Mouse (Mus musculus) liver, embryonic 16.5 days (tissue): ENCODE results near the gene Apba1. TPM values are rescaled to one million over a fixed set of nuclear protein-coding genes. Genes with fewer than 3 reads are reported as not detected.

ENCODE experiments used
- ATAC-seq: fragments of 200-750 bp; cut with Nextera tagmentation; 2 replicates; pipeline ENCODE4 v1.8.0; 2017; ENCODE audit warnings: low read depth, mild to moderate bottlenecking, moderate number of reproducible peaks, moderate library complexity
- H3K27ac ChIP-seq: fragments of 300-500 bp; sonication (generic); 2 replicates; pipeline ENCODE4 v1.5.1; 2014; ENCODE audit warnings: mild to moderate bottlenecking, low read length
- H3K27me3 ChIP-seq: fragments of 300-500 bp; sonication (generic); 2 replicates; pipeline ENCODE4 v1.6.1; 2014; ENCODE audit warnings: low read depth, low read length, mixed read lengths; ENCODE audit not compliant: control insufficient read depth, insufficient read depth
- H3K36me3 ChIP-seq: fragments of 300-500 bp; sonication (generic); 2 replicates; pipeline ENCODE4 v1.6.1; 2014; ENCODE audit warnings: mild to moderate bottlenecking; ENCODE audit not compliant: control insufficient read depth, insufficient read depth
- H3K4me1 ChIP-seq: fragments of 300-500 bp; sonication (generic); 2 replicates; pipeline ENCODE4 v1.6.1; 2014; ENCODE audit warnings: low read depth, low read length, mixed read lengths; ENCODE audit not compliant: control insufficient read depth
- H3K4me2 ChIP-seq: fragments of 300-500 bp; sonication (generic); 2 replicates; pipeline ENCODE4 v1.6.1; 2014; ENCODE audit warnings: low read depth, low read length, mixed read lengths
- H3K4me3 ChIP-seq: fragments of 300-500 bp; sonication (generic); 2 replicates; pipeline ENCODE4 v1.5.1; 2014; ENCODE audit warnings: low read depth, mild to moderate bottlenecking, low read length
- H3K9ac ChIP-seq: fragments of 300-500 bp; sonication (generic); 2 replicates; pipeline ENCODE4 v1.6.1; 2014; ENCODE audit warnings: low read depth, low read length
- H3K9me3 ChIP-seq: fragments of 300-500 bp; sonication (generic); replicated peaks from 2 replicates; pipeline ENCODE4 v1.6.1; 2016; ENCODE audit warnings: low read length; ENCODE audit not compliant: control insufficient read depth
- WGBS: fragments of 180-500 bp; shearing (Covaris S2); extraction: QIAGEN DNeasy Blood & Tissue Kit; methylation state at CpG from one replicate; pipeline ENCODE4 v1.1.7; 2014; ENCODE audit not compliant: insufficient replicate concordance; 5-methylcytosine and 5-hydroxymethylcytosine counted together
- polyA plus RNA-seq: library from polyadenylated mRNA; unstranded; fragments of >200 nt; fragmentation: Nextera tagmentation; extraction: Ambion mirVana; gene quantifications from 2 replicates; pipeline ENCODE4 v1.2.1, GENCODE M21; 2015

Apba1 gene
- polyA plus RNA-seq, 1 experiment from 2014 or later, result 0.04 TPM

DNA sequence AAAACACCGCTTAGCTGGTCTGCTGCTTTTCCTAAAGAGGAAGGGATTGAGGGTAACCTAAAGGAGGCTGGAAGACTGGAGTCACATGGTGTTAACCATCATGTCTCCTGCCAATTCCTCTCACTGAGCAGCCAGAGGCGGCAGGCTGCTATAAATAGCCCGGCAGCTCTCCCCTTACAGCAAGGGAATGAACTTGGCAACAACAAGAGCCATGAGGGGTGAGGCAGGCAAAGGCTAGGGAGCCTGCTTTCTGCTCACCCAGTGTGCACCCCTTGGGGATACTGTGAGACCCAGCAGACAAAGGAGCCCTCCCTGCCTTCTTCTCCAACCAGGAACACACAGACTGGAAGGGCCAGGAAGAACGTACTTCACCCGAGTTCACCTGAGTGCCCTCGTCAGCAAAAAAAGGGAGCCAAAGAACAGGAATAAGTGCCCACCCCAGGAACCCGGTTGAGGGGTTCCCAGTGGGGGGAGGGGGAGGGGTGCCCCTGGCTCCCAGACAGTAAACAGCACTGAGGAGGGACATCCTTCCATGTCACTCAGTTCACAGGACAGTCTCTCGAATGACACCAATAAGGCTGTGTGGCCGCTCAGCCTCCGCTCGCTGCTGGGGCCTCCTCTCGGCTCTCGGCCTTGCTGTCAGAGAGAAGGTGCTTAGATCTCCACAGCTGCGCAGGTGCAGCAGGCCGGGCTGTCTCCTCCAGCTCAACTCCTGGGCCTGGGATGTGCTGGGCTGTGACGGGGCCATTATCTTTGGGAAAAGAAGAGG, 214.4 kb downstream of the Apba1 start:
- Histone ChIP-seq H3K27me3 (no peaks in the 10 kb centered on the region), H3K36me3 (no peaks in the 10 kb centered on the region), H3K4me1 (no peaks in the 10 kb centered on the region), H3K9ac (no peak overlapping the region), H3K4me2 (no peak overlapping the region), H3K9me3 (no peaks in the 10 kb centered on the region), H3K27ac (no peak overlapping the region), H3K4me3 (no peak overlapping the region)
- ATAC-seq, result no peak
- 64% methylated on average over 16 of the region's 16 CpGs for WGBS

GRCm38 (mm10) chr19:23977901-23978443, 219.3 kb downstream of the Apba1 start:
- Histone ChIP-seq H3K4me2 (no peak overlapping the region), H3K9ac (no peak overlapping the region), H3K4me1 (no peaks in the 10 kb centered on the region), H3K9me3 (no peaks in the 10 kb centered on the region), H3K27me3 (no peaks in the 10 kb centered on the region), H3K36me3 (no peaks in the 10 kb centered on the region), H3K4me3 (no peak overlapping the region), H3K27ac (no peak overlapping the region)
- 63% methylated on average over 6 of the region's 6 CpGs for WGBS
- no peak for ATAC-seq

- H3K9me3 ChIP-seq, result no peaks in the 10 kb centered on the region
- H3K9ac ChIP-seq, result no peak overlapping the region
- H3K4me1 ChIP-seq, result no peaks in the 10 kb centered on the region
- no peak overlapping the region for H3K27ac ChIP-seq
- H3K4me3 ChIP-seq, result no peak overlapping the region
- no peaks in the 10 kb centered on the region for H3K36me3 ChIP-seq
- no peak overlapping the region for H3K4me2 ChIP-seq
- no peaks in the 10 kb centered on the region for H3K27me3 ChIP-seq
- no peak for ATAC-seq
- WGBS, result 48% methylated on average over 3 of the region's 3 CpGs
These were observed 221.9 kb downstream of the Apba1 start for GRCm38 (mm10) chr19:23980598-23980997.

DNA sequence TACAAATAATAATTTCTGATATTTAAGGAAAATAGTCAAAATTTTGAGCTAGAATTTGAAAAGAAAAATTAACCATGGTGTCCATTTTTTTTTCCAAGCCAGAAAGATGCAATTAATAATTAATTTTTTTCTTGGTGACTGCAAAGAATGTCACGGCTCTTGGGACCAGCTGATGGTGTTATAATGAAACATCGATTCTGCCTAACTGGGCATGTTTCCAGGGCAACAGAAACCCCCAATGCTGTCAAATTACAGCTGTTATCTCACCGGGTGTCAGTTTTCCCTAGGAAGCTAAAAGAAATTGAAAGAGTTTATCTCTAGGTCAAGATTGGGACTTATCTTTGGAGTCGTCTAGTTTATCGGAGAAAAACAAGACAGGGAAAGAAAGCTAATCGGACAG, 225.5 kb downstream of the Apba1 start:
- Histone ChIP-seq H3K4me3 (no peak overlapping the region), H3K36me3 (no peaks in the 10 kb centered on the region), H3K27ac (no peak overlapping the region), H3K4me2 (no peak overlapping the region), H3K9ac (no peak overlapping the region), H3K9me3 (no peaks in the 10 kb centered on the region), H3K4me1 (no peaks in the 10 kb centered on the region), H3K27me3 (no peaks in the 10 kb centered on the region)
- WGBS, result 62% methylated on average over 6 of the region's 6 CpGs
- no peak for ATAC-seq

DNA sequence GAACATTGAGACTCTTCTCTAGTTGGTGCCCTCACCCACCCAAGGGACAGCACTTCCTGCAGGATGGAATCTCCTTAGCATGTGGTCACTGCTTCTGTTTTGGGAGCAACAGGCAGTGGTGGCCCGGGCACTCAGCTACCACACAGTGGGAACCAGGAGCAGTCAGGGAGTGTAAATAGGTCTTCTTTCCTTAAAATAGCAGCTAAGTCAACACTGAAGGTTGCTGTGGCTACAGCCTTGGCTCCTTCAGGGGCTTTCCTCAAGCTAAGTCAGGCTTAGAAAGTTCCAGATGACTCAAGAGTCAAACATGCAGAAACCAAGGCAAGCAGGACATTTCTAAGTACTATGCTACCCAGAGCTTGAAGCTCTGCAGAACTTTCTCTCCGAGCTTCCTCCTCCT, 228.6 kb downstream of the Apba1 start:
- H3K9me3 ChIP-seq, result no peaks in the 10 kb centered on the region
- no peaks in the 10 kb centered on the region for H3K36me3 ChIP-seq
- no peak overlapping the region for H3K4me2 ChIP-seq
- no peak for ATAC-seq
- H3K27ac ChIP-seq, result no peak overlapping the region
- no peaks in the 10 kb centered on the region for H3K4me1 ChIP-seq
- no peaks in the 10 kb centered on the region for H3K27me3 ChIP-seq
- 36% methylated on average over 2 of the region's 2 CpGs for WGBS
- H3K4me3 ChIP-seq, result no peak overlapping the region
- no peak overlapping the region for H3K9ac ChIP-seq

DNA sequence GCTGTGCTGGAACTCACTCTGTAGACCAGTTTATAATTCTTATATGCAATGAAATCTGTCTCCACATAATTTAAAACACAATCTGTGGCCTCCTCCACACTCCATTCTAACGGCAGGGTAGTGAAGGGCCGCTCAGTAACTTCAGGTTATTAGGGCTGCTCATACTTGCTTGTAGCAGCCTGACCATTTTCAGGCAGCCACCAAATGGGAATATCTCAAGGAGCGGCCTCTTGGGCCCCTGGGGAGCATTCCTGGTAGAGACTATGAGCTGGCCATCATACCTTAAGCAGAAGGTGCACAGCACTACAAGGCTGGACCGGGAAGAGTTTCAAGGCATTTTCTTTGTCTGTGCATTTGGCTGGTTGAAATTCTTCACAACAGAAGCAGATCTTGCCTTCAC, 229.5 kb downstream of the Apba1 start:
- Histone ChIP-seq H3K4me2 (no peak overlapping the region), H3K9me3 (no peaks in the 10 kb centered on the region), H3K27me3 (no peaks in the 10 kb centered on the region), H3K4me3 (no peak overlapping the region), H3K27ac (no peak overlapping the region), H3K9ac (no peak overlapping the region), H3K4me1 (no peaks in the 10 kb centered on the region), H3K36me3 (no peaks in the 10 kb centered on the region)
- WGBS, result 64% methylated on average over 4 of the region's 4 CpGs
- no peak for ATAC-seq

- Histone ChIP-seq H3K9me3 (no peaks in the 10 kb centered on the region), H3K4me1 (no peaks in the 10 kb centered on the region), H3K4me3 (no peak overlapping the region), H3K4me2 (no peak overlapping the region), H3K27me3 (no peaks in the 10 kb centered on the region), H3K9ac (no peak overlapping the region), H3K36me3 (no peaks in the 10 kb centered on the region), H3K27ac (no peak overlapping the region)
- ATAC-seq, result no peak
- 73% methylated on average over 10 of the region's 10 CpGs for WGBS
These were observed 237.2 kb downstream of the Apba1 start for GRCm38 (mm10) chr19:23995766-23996399.
